Mouse (Mus musculus) midbrain, embryonic 12.5 days (tissue): ENCODE measurements at regions not wholly inside any gene's neighbourhood (a gene's known extent, or its start where the extent isn't known, plus 50 kb on each side); places are given as distances from the start of the nearest gene placed in this dataset.
A peak's percentile ranks its signal among the peaks of the same experiment; 100 is the strongest.

Experiments
- ATAC-seq: fragments of 200-750 bp; cut with Nextera tagmentation; 2 replicates; pipeline ENCODE4 v1.8.0; 2017; ENCODE audit warnings: low read depth, moderate TSS enrichment, moderate library complexity; ENCODE audit not compliant: low FRiP score
- H3K27ac ChIP-seq: fragments of 300-500 bp; sonication (generic); replicated peaks from 2 replicates; pipeline ENCODE4 v1.5.1; 2016; ENCODE audit warnings: mild to moderate bottlenecking
- H3K27me3 ChIP-seq: fragments of 300-500 bp; sonication (generic); 2 replicates; pipeline ENCODE4 v1.6.1; 2016; ENCODE audit warnings: mild to moderate bottlenecking
- H3K36me3 ChIP-seq: fragments of 300-500 bp; sonication (generic); 2 replicates; pipeline ENCODE4 v1.6.1; 2016
- H3K4me1 ChIP-seq: fragments of 300-500 bp; sonication (generic); 2 replicates; pipeline ENCODE4 v1.6.1; 2016
- H3K4me2 ChIP-seq: fragments of 300-500 bp; sonication (generic); replicated peaks from 2 replicates; pipeline ENCODE4 v1.6.1; 2016; ENCODE audit warnings: mild to moderate bottlenecking, moderate library complexity
- H3K4me3 ChIP-seq: fragments of 300-500 bp; sonication (generic); 2 replicates; pipeline ENCODE4 v1.5.1; 2016; ENCODE audit warnings: mild to moderate bottlenecking
- H3K9ac ChIP-seq: fragments of 300-500 bp; sonication (generic); replicated peaks from 2 replicates; pipeline ENCODE4 v1.6.1; 2016; ENCODE audit warnings: mild to moderate bottlenecking, moderate library complexity
- H3K9me3 ChIP-seq: fragments of 300-500 bp; sonication (generic); 2 replicates; pipeline ENCODE4 v1.6.1; 2016; ENCODE audit warnings: mild to moderate bottlenecking
- WGBS: fragments of 180-500 bp; shearing (Covaris S2); methylation state at CpG from one replicate; pipeline ENCODE4 v1.1.7; 2016; 5-methylcytosine and 5-hydroxymethylcytosine counted together

GRCm38 (mm10) chr13:39880136-39880535, 481.1 kb downstream of the Ofcc1 start:
- H3K4me1 ChIP-seq = peaks cover 20% of the 10 kb centered on the region
- peaks cover 64% of the 10 kb centered on the region for H3K27me3 ChIP-seq
- no peak overlapping the region for H3K4me3 ChIP-seq
- no peak for ATAC-seq
- 18% methylated on average over 2 of the region's 2 CpGs for WGBS
- no peaks in the 10 kb centered on the region for H3K36me3 ChIP-seq
- no peak overlapping the region for H3K4me2 ChIP-seq
- H3K27ac ChIP-seq = no peak overlapping the region
- no peaks in the 10 kb centered on the region for H3K9me3 ChIP-seq
- no peak overlapping the region for H3K9ac ChIP-seq

GRCm38 (mm10) chr13:39877361-39878141, 483.7 kb downstream of the Ofcc1 start:
- peaks cover 66% of the 10 kb centered on the region for H3K27me3 ChIP-seq
- no peak overlapping the region for H3K27ac ChIP-seq

GRCm38 (mm10) chr13:39852257-39852800, 508.9 kb downstream of the Ofcc1 start:
- Histone ChIP-seq H3K9me3 (no peaks in the 10 kb centered on the region), H3K27me3 (no peaks in the 10 kb centered on the region; the same call in 1 of the 2 replicates), H3K27ac (no peak overlapping the region), H3K9ac (no peak overlapping the region), H3K4me3 (no peak overlapping the region), H3K4me1 (no peaks in the 10 kb centered on the region), H3K4me2 (no peak overlapping the region), H3K36me3 (no peaks in the 10 kb centered on the region)
- ATAC-seq = no peak
- 87% methylated on average over 6 of the region's 6 CpGs for WGBS

More at GRCm38 (mm10) chr13:39877361-39878141, 483.7 kb downstream of the Ofcc1 start:
- H3K4me1 ChIP-seq = peaks cover 20% of the 10 kb centered on the region
- H3K4me3 ChIP-seq = peak overlapping the region; percentile 13
- H3K4me2 ChIP-seq = peak overlapping the region; percentile 42
- no peaks in the 10 kb centered on the region for H3K9me3 ChIP-seq
- ATAC-seq = peak; percentile 98
- no peak overlapping the region for H3K9ac ChIP-seq
- 9% methylated on average over 16 of the region's 16 CpGs for WGBS
- H3K36me3 ChIP-seq = no peaks in the 10 kb centered on the region

GRCm38 (mm10) chr13:39849391-39849790, 511.9 kb downstream of the Ofcc1 start:
- no peaks in the 10 kb centered on the region; the same call in 1 of the 2 replicates for H3K27me3 ChIP-seq
- no peak overlapping the region for H3K27ac ChIP-seq
- 85% methylated on average over 1 of the region's 1 CpGs for WGBS
- H3K9me3 ChIP-seq = no peaks in the 10 kb centered on the region
- no peaks in the 10 kb centered on the region for H3K4me1 ChIP-seq
- ATAC-seq = no peak
- H3K4me3 ChIP-seq = no peak overlapping the region
- H3K36me3 ChIP-seq = no peaks in the 10 kb centered on the region
- H3K4me2 ChIP-seq = no peak overlapping the region
- H3K9ac ChIP-seq = no peak overlapping the region

- no peak for ATAC-seq
- no peaks in the 10 kb centered on the region for H3K9me3 ChIP-seq
- H3K4me3 ChIP-seq = no peak overlapping the region
- no peaks in the 10 kb centered on the region for H3K36me3 ChIP-seq
- H3K27me3 ChIP-seq = no peaks in the 10 kb centered on the region
- no peak overlapping the region for H3K4me2 ChIP-seq
- no peak overlapping the region for H3K27ac ChIP-seq
- H3K9ac ChIP-seq = no peak overlapping the region
- 71% methylated on average over 5 of the region's 5 CpGs for WGBS
- peaks cover 7% of the 10 kb centered on the region; the same call in 1 of the 2 replicates for H3K4me1 ChIP-seq
Observed at GRCm38 (mm10) chr13:39836053-39836584, 525.1 kb downstream of the Ofcc1 start.

GRCm38 (mm10) chr13:39835302-39835701, 525.9 kb downstream of the Ofcc1 start:
- no peak overlapping the region; the same call in 1 of the 2 replicates for H3K4me2 ChIP-seq
- H3K36me3 ChIP-seq = no peaks in the 10 kb centered on the region
- no peaks in the 10 kb centered on the region for H3K9me3 ChIP-seq
- peaks cover 7% of the 10 kb centered on the region; the same call in 1 of the 2 replicates for H3K4me1 ChIP-seq
- H3K27ac ChIP-seq = no peak overlapping the region
- H3K4me3 ChIP-seq = no peak overlapping the region
- ATAC-seq = no peak
- H3K27me3 ChIP-seq = no peaks in the 10 kb centered on the region
- 26% methylated on average over 5 of the region's 5 CpGs for WGBS
- no peak overlapping the region for H3K9ac ChIP-seq

- Histone ChIP-seq H3K9ac (no peak overlapping the region), H3K4me2 (no peak overlapping the region; the same call in 1 of the 2 replicates), H3K4me3 (no peak overlapping the region), H3K27ac (no peak overlapping the region), H3K36me3 (no peaks in the 10 kb centered on the region), H3K27me3 (no peaks in the 10 kb centered on the region), H3K4me1 (peaks cover 7% of the 10 kb centered on the region; the same call in 1 of the 2 replicates), H3K9me3 (no peaks in the 10 kb centered on the region)
- WGBS = 36% methylated on average over 9 of the region's 9 CpGs
- no peak for ATAC-seq
Observed at GRCm38 (mm10) chr13:39834521-39835245, 526.6 kb downstream of the Ofcc1 start.

GRCm38 (mm10) chr13:39823965-39824555, 537.2 kb downstream of the Ofcc1 start:
- Histone ChIP-seq H3K27me3 (peaks cover 26% of the 10 kb centered on the region), H3K4me3 (peak overlapping the region; percentile 28), H3K4me2 (peak overlapping the region; percentile 45), H3K9me3 (no peaks in the 10 kb centered on the region), H3K9ac (peak overlapping the region; percentile 1; the same call in 1 of the 2 replicates), H3K27ac (peak overlapping the region; percentile 35; the same call in 1 of the 2 replicates), H3K4me1 (peaks cover 11% of the 10 kb centered on the region), H3K36me3 (no peaks in the 10 kb centered on the region)
- WGBS = 7% methylated on average over 20 of the region's 20 CpGs
- ATAC-seq = peak; percentile 60

- Histone ChIP-seq H3K27me3 (peaks cover 30% of the 10 kb centered on the region), H3K4me2 (peak overlapping the region; percentile 45), H3K36me3 (no peaks in the 10 kb centered on the region), H3K9me3 (no peaks in the 10 kb centered on the region), H3K4me3 (peak overlapping the region; percentile 28), H3K9ac (0 out of 2 replicates have a peak overlapping the region, but pooled peaks have one; percentile 1), H3K4me1 (peaks cover 11% of the 10 kb centered on the region), H3K27ac (0 out of 2 replicates have a peak overlapping the region, but pooled peaks have one; percentile 35)
- ATAC-seq = peak; percentile 75
- WGBS = 27% methylated on average over 15 of the region's 15 CpGs
Observed at GRCm38 (mm10) chr13:39823346-39823954, 537.8 kb downstream of the Ofcc1 start.

GRCm38 (mm10) chr13:39774554-39774953, 586.7 kb downstream of the Ofcc1 start:
- Histone ChIP-seq H3K4me1 (no peaks in the 10 kb centered on the region), H3K9ac (no peak overlapping the region), H3K4me2 (no peak overlapping the region), H3K9me3 (no peaks in the 10 kb centered on the region), H3K27ac (no peak overlapping the region), H3K4me3 (no peak overlapping the region), H3K36me3 (no peaks in the 10 kb centered on the region), H3K27me3 (no peaks in the 10 kb centered on the region)
- 86% methylated on average over 5 of the region's 5 CpGs for WGBS
- ATAC-seq = no peak

- Histone ChIP-seq H3K9ac (no peak overlapping the region), H3K4me2 (no peak overlapping the region), H3K4me3 (no peak overlapping the region), H3K27me3 (no peaks in the 10 kb centered on the region), H3K36me3 (no peaks in the 10 kb centered on the region), H3K9me3 (no peaks in the 10 kb centered on the region), H3K27ac (no peak overlapping the region), H3K4me1 (no peaks in the 10 kb centered on the region)
- ATAC-seq = no peak
- WGBS = 81% methylated on average over 8 of the region's 8 CpGs
Observed at GRCm38 (mm10) chr13:39774111-39774510, 587.1 kb downstream of the Ofcc1 start.
